Mouse (Mus musculus) lung, postnatal 0 days (tissue): ENCODE measurements around the gene Abcc9.

ENCODE experiments used
- CTCF ChIP-seq: IDR thresholded peaks from 2 replicates; pipeline ENCODE4 v1.5.1; 2016; ENCODE audit warnings: antibody characterized with exemption, mild to moderate bottlenecking
- EP300 ChIP-seq: IDR thresholded peaks from 2 replicates; pipeline ENCODE4 v1.6.1; 2016; ENCODE audit warnings: antibody characterized with exemption, mild to moderate bottlenecking, control low read depth

- no peak for TF ChIP-seq EP300
- TF ChIP-seq CTCF, result no peak
Measured at GRCm38 (mm10) chr6:142700753-142701152, 1.4 kb downstream of the Abcc9 start.
